Mouse (Mus musculus): ENCODE measurements around the gene Als2cl.

Gene Als2cl

GRCm38 (mm10) chr9:110880772-110881171 lies 1.1 kb downstream of the Als2cl start:
- DNase-seq (ENCODE audit: low spot score in 2 of 2) = no peak

GRCm38 (mm10) chr9:110881953-110882352 lies 2.3 kb downstream of the Als2cl start:
- DNase-seq (ENCODE audit: low spot score in 2 of 2) = no peak

GRCm38 (mm10) chr9:110887388-110888303 lies 8.0 kb downstream of the Als2cl start:
- no peak for DNase-seq (ENCODE audit: low spot score in 2 of 2)

GRCm38 (mm10) chr9:110888935-110889334 lies 9.3 kb downstream of the Als2cl start:
- DNase-seq (ENCODE audit: low spot score in 2 of 2) = no peak

- no peak for DNase-seq (ENCODE audit: low spot score in 2 of 2)
Measured at GRCm38 (mm10) chr9:110890026-110890783, 10.5 kb downstream of the Als2cl start.

- no peak for DNase-seq (ENCODE audit: low spot score in 2 of 2)
Measured at GRCm38 (mm10) chr9:110891077-110891828, 11.6 kb downstream of the Als2cl start.

- DNase-seq (ENCODE audit: low spot score in 2 of 2) = no peak
Measured at GRCm38 (mm10) chr9:110892552-110892951, 12.9 kb downstream of the Als2cl start.

GRCm38 (mm10) chr9:110893429-110893828 lies 13.8 kb downstream of the Als2cl start:
- no peak for DNase-seq (ENCODE audit: low spot score in 2 of 2)

- no peak for DNase-seq (ENCODE audit: low spot score in 2 of 2)
Measured at GRCm38 (mm10) chr9:110895507-110895906, 15.8 kb downstream of the Als2cl start.

GRCm38 (mm10) chr9:110895994-110896393 lies 16.3 kb downstream of the Als2cl start:
- no peak for DNase-seq (ENCODE audit: low spot score in 2 of 2)

- no peak for DNase-seq (ENCODE audit: low spot score in 2 of 2)
Measured at GRCm38 (mm10) chr9:110896595-110896994, 16.9 kb downstream of the Als2cl start.

- DNase-seq (ENCODE audit: low spot score in 2 of 2) = no peak
Measured at GRCm38 (mm10) chr9:110899451-110900008, 19.9 kb downstream of the Als2cl start.

GRCm38 (mm10) chr9:110901204-110901603 lies 21.5 kb downstream of the Als2cl start:
- no peak for DNase-seq (ENCODE audit: low spot score in 2 of 2)

- no peak for DNase-seq (ENCODE audit: low spot score in 2 of 2)
Measured at GRCm38 (mm10) chr9:110902271-110902670, 22.6 kb downstream of the Als2cl start.

GRCm38 (mm10) chr9:110907201-110907837 lies 27.6 kb downstream of the Als2cl start:
- no peak for DNase-seq (ENCODE audit: low spot score in 2 of 2)

GRCm38 (mm10) chr9:110907838-110908630 lies 28.4 kb downstream of the Als2cl start:
- no peak for DNase-seq (ENCODE audit: low spot score in 2 of 2)

GRCm38 (mm10) chr9:110908631-110909016 lies 29.0 kb downstream of the Als2cl start:
- DNase-seq (ENCODE audit: low spot score in 2 of 2) = no peak

GRCm38 (mm10) chr9:110909371-110909967 lies 29.8 kb downstream of the Als2cl start:
- no peak for DNase-seq (ENCODE audit: low spot score in 2 of 2)

GRCm38 (mm10) chr9:110914631-110915236 lies 35.1 kb downstream of the Als2cl start:
- no peak for DNase-seq (ENCODE audit: low spot score in 2 of 2)

- no peak for DNase-seq (ENCODE audit: low spot score in 2 of 2)
Measured at GRCm38 (mm10) chr9:110915466-110915865, 35.8 kb downstream of the Als2cl start.
